Comparison of ENCODE assay signal across 8 mouse cellular contexts in genomic region chr1:132121236-132121635, GRCm38 (mm10). TPM values are rescaled to one million over a fixed set of nuclear protein-coding genes. Genes with fewer than 3 reads are reported as not detected.
DNase-seq lines count a peak whose midpoint lies in the region; ATAC-seq and TF ChIP-seq lines count a peak whose summit lies in the region.

No protein-coding gene starts in this region.

- 34% methylated on average over 6 of the region's 6 CpGs for WGBS in limb, embryonic 10.5 days

- ATAC-seq in cerebellum, adult (ENCODE audit: insufficient number of reproducible peaks, low FRiP score, low TSS enrichment): no peak

- peaks cover 15% of the 10 kb centered on the region for H3K79me2 ChIP-seq in myocyte (ENCODE audit: control insufficient read depth, insufficient read depth)

- no peak overlapping the region for H3K27ac ChIP-seq in gastrocnemius, adult 2 months
- no peak overlapping the region for H3K27ac ChIP-seq in limb, embryonic 10.5 days

- DNase-seq in cerebellum, adult 11 months: peak; percentile 80
- peak; percentile 93 to 95 for DNase-seq in cerebellum, postnatal 14 days
- DNase-seq in gastrocnemius, adult 2 months: peak; percentile 88
- DNase-seq in kidney, adult 18-20 months: peak; percentile 90
- DNase-seq in limb, embryonic 10.5 days (ENCODE audit: low spot score): peak; percentile 92
- DNase-seq in spleen, postnatal 36 days (ENCODE audit: low spot score in 2 of 2): peak; percentile 57 to 62

- H3K4me1 ChIP-seq in limb, embryonic 10.5 days: peaks cover 34% of the 10 kb centered on the region

- H3K4me3 ChIP-seq in gastrocnemius, adult 2 months: no peak overlapping the region
- no peak overlapping the region for H3K4me3 ChIP-seq in limb, embryonic 10.5 days
- no peak overlapping the region for H3K4me3 ChIP-seq in myocyte

- peak overlapping the region; percentile 1 for H3K4me2 ChIP-seq in myocyte (ENCODE audit: low read depth)

- no peak for TF ChIP-seq POLR2A in myocyte (IDR thresholded peaks at IDR 0.05; ENCODE audit: insufficient read length, low read depth)

- intact Hi-C loops in gastrocnemius, adult 2 months (cut with DNase I): loop anchor here (1.0 to 5.0 kb wide), 2 partner anchors 34 to 116 kb away; no protein-coding TSS in a partner anchor

- no peaks in the 10 kb centered on the region for H3K9me3 ChIP-seq in limb, embryonic 10.5 days (replicated peaks)

- H3ac ChIP-seq in myocyte (ENCODE audit: control insufficient read depth, insufficient read length): no peak overlapping the region

- H3K27me3 ChIP-seq in limb, embryonic 10.5 days (ENCODE audit: low read depth, poor library complexity, severe bottlenecking): no peaks in the 10 kb centered on the region
- no peaks in the 10 kb centered on the region for H3K27me3 ChIP-seq in myocyte (ENCODE audit: control insufficient read depth, insufficient read depth, insufficient read length)

- TF ChIP-seq CTCF in gastrocnemius, adult 2 months (IDR thresholded peaks at IDR 0.05): peak; percentile 82

- H3K36me3 ChIP-seq in limb, embryonic 10.5 days: no peaks in the 10 kb centered on the region
- peaks cover 18% of the 10 kb centered on the region for H3K36me3 ChIP-seq in myocyte (ENCODE audit: control insufficient read depth, insufficient read depth)

TF ChIP-seq in myocyte, 11 proteins besides CTCF, POLR2A, EP300 and RAD21:
- TF ChIP-seq MYOD1 (IDR thresholded peaks at IDR 0.05; ENCODE audit: control insufficient read depth in 1 of 3, insufficient read length in 2 of 3, low read depth in 2 of 3) (peak in 2 of 3 experiments; percentile 31 to 63), MYOG (IDR thresholded peaks at IDR 0.05; ENCODE audit: control insufficient read depth in 1 of 3, insufficient read depth in 1 of 3, insufficient read length in 2 of 3, low read depth in 2 of 3) (peak in 1 of 3 experiments; percentile 88), TCF12 (IDR thresholded peaks at IDR 0.05; ENCODE audit: insufficient read depth, poor library complexity, severe bottlenecking) (no peak), SRF (IDR thresholded peaks at IDR 0.05; ENCODE audit: control insufficient read depth, insufficient read length, low read depth) (peak; percentile 57)
TF ChIP-seq in myocyte: peak in this region for 3.

RNA-seq across cellular contexts. Expression of gene Cdk18, which starts 18.2 kb away (rescaled TPM):
- total RNA-seq in gastrocnemius, adult 2 months (2021): 1 to 10 TPM; 3.0 to 4.1 TPM
- polyA plus RNA-seq in limb, embryonic 10.5 days (2016; fragmentation: Nextera tagmentation; extraction: Ambion mirVana): 3.7 TPM in 2 replicates
- polyA plus RNA-seq in myocyte (2012; fragmentation: generic; extraction: Trizol): 33.9 TPM

RNA-seq across cellular contexts. Expression of gene Mfsd4a, which starts 53.4 kb away (rescaled TPM):
- 1 to 10 TPM; 4.4 to 9.8 TPM for total RNA-seq in gastrocnemius, adult 2 months (2021)
- 9.5 and 13.4 TPM in 2 replicates for polyA plus RNA-seq in limb, embryonic 10.5 days (2016; fragmentation: Nextera tagmentation; extraction: Ambion mirVana)
- polyA plus RNA-seq in myocyte (2012; fragmentation: generic; extraction: Trizol): 9.6 TPM
